Mouse (Mus musculus): ENCODE measurements around the gene Muc2. TPM values are rescaled to one million over a fixed set of nuclear protein-coding genes. Genes with fewer than 3 reads are reported as not detected.

Gene Muc2
- polyA plus RNA-seq (2012; rRNA removed): 0.36 and 1.0 TPM in 2 replicates

DNA sequence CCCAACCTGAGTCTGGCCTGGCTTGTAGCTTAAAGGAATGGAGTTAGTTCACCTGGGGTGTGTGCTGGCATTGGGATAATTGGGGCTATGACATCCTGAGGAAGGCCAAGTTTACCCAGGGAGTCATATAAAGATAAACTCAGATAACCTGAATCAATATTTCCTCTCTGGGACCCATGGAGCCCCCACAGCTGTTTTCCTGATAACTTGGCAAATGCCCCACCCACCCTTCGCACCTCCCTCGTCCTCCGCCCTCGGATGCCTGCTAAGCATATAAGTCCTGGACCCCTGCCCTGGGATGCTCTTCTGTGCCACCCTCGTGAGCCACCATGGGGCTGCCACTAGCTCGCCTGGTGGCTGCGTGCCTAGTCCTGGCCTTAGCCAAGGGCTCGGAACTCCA lies at the start of gene Muc2:
Gene Muc2, plus strand, starts transcription at position 301 of the 400 bp plus-strand sequence.
- 87% methylated on average over 8 of the region's 8 CpGs for WGBS
- no peaks in the 10 kb centered on the region; the same call in 1 of the 2 replicates for H3K27me3 ChIP-seq (ENCODE audit: control insufficient read depth, insufficient read depth, low read length)

DNA sequence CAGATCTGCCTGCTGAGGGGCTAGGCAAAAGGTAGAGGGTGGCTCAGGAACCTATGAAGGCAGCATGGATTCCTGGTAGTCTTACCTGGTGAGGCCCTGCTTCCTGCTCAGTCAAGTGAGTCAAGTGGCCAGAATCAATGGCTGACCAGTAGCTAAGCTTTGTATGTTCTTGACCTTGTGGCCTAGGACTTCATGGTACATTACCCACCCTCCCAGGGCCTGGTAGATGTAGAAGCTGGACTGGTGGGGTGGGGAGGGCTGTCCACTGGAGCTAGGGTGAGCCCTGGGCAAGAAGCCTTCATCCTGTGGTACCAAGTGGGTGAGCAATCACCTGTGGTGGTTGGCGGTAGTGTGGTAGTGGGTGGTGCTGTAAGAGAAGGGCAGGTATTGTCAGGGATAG lies 47.8 kb upstream of the Muc2 start:
- WGBS: 95% methylated on average over 1 of the region's 1 CpGs
- no peaks in the 10 kb centered on the region for H3K4me1 ChIP-seq (ENCODE audit: control insufficient read depth, insufficient read depth, insufficient read length)
- H3K27me3 ChIP-seq (ENCODE audit: control insufficient read depth, insufficient read depth, low read length): no peaks in the 10 kb centered on the region
- no peaks in the 10 kb centered on the region for H3K36me3 ChIP-seq (ENCODE audit: control insufficient read depth, insufficient read depth, low read length)
- DNase-seq (ENCODE audit: low read depth in 1 of 2, low spot score in 2 of 2): no peak
- H3K4me3 ChIP-seq (ENCODE audit: extremely low read depth, insufficient read depth, insufficient read length): no peak overlapping the region
- no peak overlapping the region for H3K27ac ChIP-seq (ENCODE audit: insufficient read depth, low read length)
- TF ChIP-seq POLR2A (IDR thresholded peaks at IDR 0.05; ENCODE audit: low read depth, low read length): no peak
- TF ChIP-seq CTCF (IDR thresholded peaks at IDR 0.05; ENCODE audit: extremely low read depth, insufficient read depth, insufficient read length, insufficient replicate concordance): no peak

More for the DNA sequence above, at the start of gene Muc2:
- DNase-seq (ENCODE audit: low read depth in 1 of 2, low spot score in 2 of 2): no peak
- Histone ChIP-seq H3K27ac (ENCODE audit: insufficient read depth, low read length) (no peak within 1 kb of the TSS), H3K36me3 (ENCODE audit: control insufficient read depth, insufficient read depth, low read length) (no peaks in the 10 kb centered on the region), H3K4me1 (ENCODE audit: control insufficient read depth, insufficient read depth, insufficient read length) (peaks cover 2% of the 10 kb centered on the region; the same call in 1 of the 2 replicates), H3K4me3 (ENCODE audit: extremely low read depth, insufficient read depth, insufficient read length) (no peak within 1 kb of the TSS)
- TF ChIP-seq POLR2A (IDR thresholded peaks at IDR 0.05; ENCODE audit: low read depth, low read length): no peak

DNA sequence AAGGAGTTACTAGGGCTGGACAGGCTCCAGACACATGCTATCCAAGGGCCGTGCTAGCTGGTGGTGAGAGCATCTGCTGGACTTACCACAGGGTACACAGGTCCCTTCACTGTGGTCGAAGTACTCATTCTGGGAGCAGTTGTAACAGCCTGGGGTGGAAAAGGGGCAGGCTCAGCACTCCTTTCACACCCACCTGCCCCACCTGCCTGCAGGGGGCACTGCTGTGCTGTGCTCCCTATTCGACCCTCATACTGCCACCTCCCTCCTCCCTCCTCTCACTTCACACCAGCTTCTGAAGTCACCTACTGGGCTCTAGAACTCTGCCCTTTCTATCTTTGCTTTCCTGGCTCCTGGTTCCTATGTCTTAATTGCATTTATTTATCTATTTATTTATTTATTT lies 47.0 kb upstream of the Muc2 start:
- 53% methylated on average over 3 of the region's 3 CpGs for WGBS
- TF ChIP-seq CTCF (IDR thresholded peaks at IDR 0.05; ENCODE audit: extremely low read depth, insufficient read depth, insufficient read length, insufficient replicate concordance) (peak; percentile 52; the same call in 1 of the 2 replicates), POLR2A (IDR thresholded peaks at IDR 0.05; ENCODE audit: low read depth, low read length) (no peak)
- Histone ChIP-seq H3K4me3 (ENCODE audit: extremely low read depth, insufficient read depth, insufficient read length) (no peak overlapping the region), H3K27me3 (ENCODE audit: control insufficient read depth, insufficient read depth, low read length) (no peaks in the 10 kb centered on the region), H3K27ac (ENCODE audit: insufficient read depth, low read length) (no peak overlapping the region), H3K36me3 (ENCODE audit: control insufficient read depth, insufficient read depth, low read length) (no peaks in the 10 kb centered on the region), H3K4me1 (ENCODE audit: control insufficient read depth, insufficient read depth, insufficient read length) (no peaks in the 10 kb centered on the region)
- DNase-seq (ENCODE audit: low read depth in 1 of 2, low spot score in 2 of 2): no peak

DNA sequence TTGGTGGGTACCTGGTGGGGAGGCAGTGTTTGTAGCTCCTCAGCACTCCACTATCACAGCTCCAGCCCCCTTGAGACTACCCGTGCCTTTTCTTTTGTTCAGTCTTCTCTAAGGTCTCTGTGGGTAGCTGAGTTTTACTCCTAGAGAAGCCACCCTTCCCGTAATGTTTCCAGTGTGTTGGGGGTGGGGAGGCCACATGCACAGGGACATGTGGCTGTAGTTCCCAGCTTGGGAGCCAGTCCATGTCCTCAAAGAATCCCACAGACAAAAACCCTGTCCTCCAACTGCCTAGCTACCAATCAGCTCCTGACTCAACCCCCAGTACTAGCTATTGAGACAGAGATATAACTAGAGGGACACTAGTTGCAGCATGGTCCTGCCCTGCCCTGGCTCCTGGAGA lies 43.1 kb upstream of the Muc2 start:
- no peak for DNase-seq (ENCODE audit: low read depth in 1 of 2, low spot score in 2 of 2)
- Histone ChIP-seq H3K27ac (ENCODE audit: insufficient read depth, low read length) (no peak overlapping the region), H3K27me3 (ENCODE audit: control insufficient read depth, insufficient read depth, low read length) (no peaks in the 10 kb centered on the region), H3K36me3 (ENCODE audit: control insufficient read depth, insufficient read depth, low read length) (no peaks in the 10 kb centered on the region), H3K4me3 (ENCODE audit: extremely low read depth, insufficient read depth, insufficient read length) (no peak overlapping the region), H3K4me1 (ENCODE audit: control insufficient read depth, insufficient read depth, insufficient read length) (no peaks in the 10 kb centered on the region)
- TF ChIP-seq CTCF (IDR thresholded peaks at IDR 0.05; ENCODE audit: extremely low read depth, insufficient read depth, insufficient read length, insufficient replicate concordance): no peak
- no peak for TF ChIP-seq POLR2A (IDR thresholded peaks at IDR 0.05; ENCODE audit: low read depth, low read length)
- WGBS: 54% methylated on average over 2 of the region's 2 CpGs

DNA sequence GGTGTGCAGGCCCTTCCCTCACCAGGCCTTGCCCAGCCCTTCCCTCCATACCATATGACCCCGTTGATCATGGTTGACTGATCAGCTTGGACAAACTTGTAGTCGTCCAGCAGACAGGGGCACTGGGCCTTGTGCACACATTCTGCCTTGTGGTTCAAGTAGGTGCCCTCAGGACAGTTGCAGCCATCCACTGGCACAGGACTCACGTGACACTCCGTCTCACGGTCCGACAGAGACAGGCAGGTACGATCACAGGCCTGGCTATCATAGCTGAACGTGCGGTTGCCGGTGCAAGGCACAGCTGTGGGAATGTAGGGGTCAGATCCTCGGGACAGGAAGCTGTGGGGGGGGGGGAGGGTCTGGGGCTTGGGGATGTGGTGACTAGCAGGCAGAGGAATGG lies 42.3 kb upstream of the Muc2 start:
- Histone ChIP-seq H3K27me3 (ENCODE audit: control insufficient read depth, insufficient read depth, low read length) (no peaks in the 10 kb centered on the region), H3K27ac (ENCODE audit: insufficient read depth, low read length) (no peak overlapping the region), H3K4me3 (ENCODE audit: extremely low read depth, insufficient read depth, insufficient read length) (no peak overlapping the region), H3K36me3 (ENCODE audit: control insufficient read depth, insufficient read depth, low read length) (no peaks in the 10 kb centered on the region), H3K4me1 (ENCODE audit: control insufficient read depth, insufficient read depth, insufficient read length) (no peaks in the 10 kb centered on the region)
- TF ChIP-seq POLR2A (IDR thresholded peaks at IDR 0.05; ENCODE audit: low read depth, low read length) (no peak), CTCF (IDR thresholded peaks at IDR 0.05; ENCODE audit: extremely low read depth, insufficient read depth, insufficient read length, insufficient replicate concordance) (no peak)
- 82% methylated on average over 11 of the region's 11 CpGs for WGBS
- no peak for DNase-seq (ENCODE audit: low read depth in 1 of 2, low spot score in 2 of 2)

DNA sequence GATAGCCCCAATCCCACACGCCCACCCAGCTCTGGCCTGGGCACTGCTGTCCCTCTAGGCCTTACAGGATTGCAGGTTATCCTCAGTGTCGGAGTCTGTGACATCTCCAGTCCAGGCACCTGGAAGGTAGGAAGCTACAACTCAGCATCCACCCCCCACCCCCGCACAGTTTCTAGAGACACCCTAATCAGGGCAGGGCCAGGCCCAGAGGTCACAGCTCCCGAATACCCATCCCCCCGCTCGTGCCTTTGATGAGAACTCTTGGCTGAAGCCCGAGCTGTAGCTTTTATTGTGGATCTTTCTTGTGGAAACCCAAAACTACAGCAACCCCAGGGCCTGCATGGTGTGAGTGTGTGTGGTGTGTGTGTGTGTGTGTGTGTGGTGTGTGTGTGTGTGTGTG lies 37.9 kb upstream of the Muc2 start:
- no peak for DNase-seq (ENCODE audit: low read depth in 1 of 2, low spot score in 2 of 2)
- no peak for TF ChIP-seq POLR2A (IDR thresholded peaks at IDR 0.05; ENCODE audit: low read depth, low read length)
- TF ChIP-seq CTCF (IDR thresholded peaks at IDR 0.05; ENCODE audit: extremely low read depth, insufficient read depth, insufficient read length, insufficient replicate concordance): no peak
- no peaks in the 10 kb centered on the region for H3K27me3 ChIP-seq (ENCODE audit: control insufficient read depth, insufficient read depth, low read length)
- no peak overlapping the region for H3K4me3 ChIP-seq (ENCODE audit: extremely low read depth, insufficient read depth, insufficient read length)
- H3K27ac ChIP-seq (ENCODE audit: insufficient read depth, low read length): no peak overlapping the region
- 84% methylated on average over 7 of the region's 7 CpGs for WGBS
- H3K36me3 ChIP-seq (ENCODE audit: control insufficient read depth, insufficient read depth, low read length): no peaks in the 10 kb centered on the region
- H3K4me1 ChIP-seq (ENCODE audit: control insufficient read depth, insufficient read depth, insufficient read length): no peaks in the 10 kb centered on the region

DNA sequence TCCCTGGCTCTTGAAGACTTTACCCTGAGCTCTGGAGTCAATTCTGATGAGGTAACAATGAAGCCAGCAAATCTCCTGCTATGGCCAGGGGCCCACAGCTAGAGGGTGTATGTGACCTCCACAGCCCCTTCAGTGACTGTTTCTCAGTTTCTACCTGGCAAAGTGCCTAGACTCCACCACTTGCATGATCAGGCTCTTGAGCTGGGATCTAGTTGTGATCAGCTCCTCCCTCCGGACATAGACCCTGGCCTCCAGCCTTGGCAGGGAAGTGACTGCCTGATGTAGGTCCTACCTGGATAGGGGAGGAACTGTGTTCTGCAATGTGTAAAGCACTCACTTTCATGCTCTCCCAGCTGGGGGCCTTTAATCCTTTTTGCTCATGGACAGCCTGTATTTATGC lies 29.8 kb upstream of the Muc2 start:
- Histone ChIP-seq H3K4me3 (ENCODE audit: extremely low read depth, insufficient read depth, insufficient read length) (no peak overlapping the region), H3K27me3 (ENCODE audit: control insufficient read depth, insufficient read depth, low read length) (no peaks in the 10 kb centered on the region), H3K27ac (ENCODE audit: insufficient read depth, low read length) (no peak overlapping the region), H3K36me3 (ENCODE audit: control insufficient read depth, insufficient read depth, low read length) (no peaks in the 10 kb centered on the region), H3K4me1 (ENCODE audit: control insufficient read depth, insufficient read depth, insufficient read length) (no peaks in the 10 kb centered on the region)
- 78% methylated on average over 1 of the region's 1 CpGs for WGBS
- no peak for DNase-seq (ENCODE audit: low read depth in 1 of 2, low spot score in 2 of 2)
- TF ChIP-seq POLR2A (IDR thresholded peaks at IDR 0.05; ENCODE audit: low read depth, low read length) (no peak), CTCF (IDR thresholded peaks at IDR 0.05; ENCODE audit: extremely low read depth, insufficient read depth, insufficient read length, insufficient replicate concordance) (no peak)

All from spleen, adult 2 months (tissue).